Mouse (Mus musculus): ENCODE data around the gene Mtmr10.

Mtmr10 gene

DNA sequence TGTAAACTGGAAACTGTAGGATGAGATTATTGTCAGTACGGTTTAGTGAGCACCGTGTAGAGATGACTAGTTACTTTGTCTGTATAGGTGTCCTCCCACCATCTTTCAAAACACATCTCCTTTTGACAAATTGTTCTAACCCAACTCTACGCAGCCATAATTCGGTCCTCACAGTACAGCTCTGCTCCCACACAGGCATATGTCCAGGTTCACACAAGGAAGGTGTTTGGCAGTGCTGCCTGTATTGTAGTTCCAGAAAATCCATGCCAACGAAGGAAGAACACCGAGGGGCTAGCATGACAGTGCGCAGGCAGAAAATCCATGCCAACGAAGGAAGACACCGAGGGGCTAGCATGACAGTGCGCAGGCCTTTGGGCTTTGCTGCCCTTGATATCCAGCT is 4.3 kb downstream of the Mtmr10 start:
- DNase-seq (ENCODE audit: low read depth, low spot score) = no peak

DNA sequence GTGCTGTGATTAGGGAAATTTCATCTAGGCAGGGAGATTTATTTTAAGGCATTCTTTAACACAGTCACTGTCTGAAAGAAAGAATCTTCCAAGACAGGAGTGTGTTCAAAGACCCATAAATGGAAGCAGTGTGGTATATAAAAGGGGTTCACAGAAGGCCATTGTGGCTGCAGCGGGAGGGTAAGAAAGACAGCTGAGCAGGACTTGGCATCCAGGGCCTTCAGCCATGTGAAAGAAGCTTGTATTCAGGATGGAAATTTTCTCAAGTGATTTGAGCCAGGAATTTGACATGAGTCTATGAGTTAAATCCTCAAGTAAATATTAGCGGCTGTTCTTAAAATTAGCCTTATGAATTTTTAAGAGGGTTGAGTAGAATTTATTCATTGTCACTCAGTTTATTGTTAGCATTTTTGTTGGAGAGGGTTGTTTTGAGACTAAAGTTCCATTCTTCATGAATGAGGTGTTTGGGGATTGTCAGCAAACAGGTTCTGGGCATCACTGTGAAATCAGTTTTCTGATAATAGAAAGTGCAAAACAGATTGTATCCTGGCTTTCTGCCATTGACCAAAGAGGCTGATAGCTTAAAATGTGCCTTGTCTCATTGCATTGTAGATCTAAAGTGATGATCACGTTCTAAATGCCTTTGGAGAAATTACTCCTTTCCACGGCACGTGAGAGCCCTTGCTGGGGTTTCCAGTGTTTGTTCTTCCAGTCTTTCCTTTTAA is 9.0 kb downstream of the Mtmr10 start:
- DNase-seq (ENCODE audit: low read depth, low spot score) = no peak

DNA sequence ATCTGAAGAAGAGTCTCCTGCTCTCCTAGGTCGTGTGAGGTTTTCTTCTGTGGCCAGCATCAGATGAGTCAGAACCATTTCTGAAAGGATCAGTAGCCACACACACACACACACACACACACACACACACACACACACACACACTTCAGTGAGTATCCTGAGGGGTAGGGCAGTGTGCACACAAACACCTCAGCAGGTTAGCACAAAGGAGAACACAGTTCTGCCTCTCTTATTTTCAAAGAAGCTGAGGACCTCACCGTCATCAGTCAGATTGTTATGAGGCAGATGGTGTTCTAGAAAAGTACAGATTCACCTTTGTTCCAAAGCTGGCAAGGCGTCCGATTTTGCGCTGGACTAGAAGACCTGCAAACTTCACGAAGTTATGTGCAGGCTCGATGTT is 22.8 kb downstream of the Mtmr10 start:
- DNase-seq (ENCODE audit: low read depth, low spot score) = no peak

DNA sequence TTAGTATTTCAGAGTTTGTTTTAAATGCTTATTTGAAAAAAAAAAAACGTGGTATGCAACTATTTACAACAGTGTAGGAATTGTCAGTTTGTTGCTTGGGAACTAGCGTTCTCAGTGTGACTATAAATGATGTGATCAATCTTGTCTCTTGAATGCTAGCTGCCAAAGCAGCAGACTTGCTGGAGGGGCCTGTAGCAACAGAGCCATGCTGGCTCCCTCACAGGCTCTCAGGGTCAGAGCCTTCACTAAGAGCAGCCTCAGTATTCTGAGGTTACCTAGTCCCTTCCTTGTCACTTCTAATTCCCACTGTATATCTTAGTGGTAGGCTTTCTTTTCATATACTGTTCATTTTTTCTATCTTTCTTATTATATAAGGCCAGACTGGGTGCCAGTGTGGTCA is 23.3 kb downstream of the Mtmr10 start:
- DNase-seq (ENCODE audit: low read depth, low spot score) = no peak

DNA sequence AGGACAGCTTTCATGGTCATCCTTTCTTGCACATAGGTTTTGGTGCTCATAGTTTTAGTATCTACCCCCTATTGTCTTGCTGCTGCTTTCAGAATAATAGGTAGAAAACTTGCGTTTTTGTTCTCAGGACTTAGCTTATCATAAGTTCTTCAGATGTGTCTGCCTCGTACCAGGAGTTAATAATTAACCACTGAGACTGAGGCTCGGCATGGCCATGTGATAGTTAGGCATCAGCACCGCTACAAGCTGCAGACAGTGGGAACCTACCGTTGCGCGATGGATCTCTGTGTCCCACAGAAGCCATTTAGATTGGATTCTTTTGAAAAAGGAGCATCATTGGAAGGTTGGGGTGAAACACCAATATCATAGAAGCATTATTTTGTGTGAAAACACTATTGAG is 25.4 kb downstream of the Mtmr10 start:
- no peak for DNase-seq (ENCODE audit: low read depth, low spot score)

DNA sequence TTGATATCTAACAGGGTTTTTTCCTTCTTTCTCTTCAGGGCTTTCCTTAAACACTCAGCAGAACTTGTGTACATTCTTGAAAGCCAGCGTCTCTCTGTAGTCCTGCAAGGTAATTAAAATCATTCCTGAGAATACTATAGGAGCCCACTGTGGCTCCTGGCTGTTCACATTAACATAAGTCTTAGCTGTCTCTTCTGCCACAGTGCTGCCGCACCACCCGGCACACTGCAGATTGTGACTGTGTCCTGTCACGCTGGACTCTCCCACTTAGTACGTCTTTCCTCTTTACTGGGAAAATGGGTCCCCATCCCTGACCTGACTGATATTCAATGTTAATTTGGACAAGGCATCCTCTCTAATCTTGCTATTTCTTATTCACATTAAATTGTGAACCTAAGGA is 33.7 kb downstream of the Mtmr10 start:
- DNase-seq (ENCODE audit: low read depth, low spot score) = no peak

DNA sequence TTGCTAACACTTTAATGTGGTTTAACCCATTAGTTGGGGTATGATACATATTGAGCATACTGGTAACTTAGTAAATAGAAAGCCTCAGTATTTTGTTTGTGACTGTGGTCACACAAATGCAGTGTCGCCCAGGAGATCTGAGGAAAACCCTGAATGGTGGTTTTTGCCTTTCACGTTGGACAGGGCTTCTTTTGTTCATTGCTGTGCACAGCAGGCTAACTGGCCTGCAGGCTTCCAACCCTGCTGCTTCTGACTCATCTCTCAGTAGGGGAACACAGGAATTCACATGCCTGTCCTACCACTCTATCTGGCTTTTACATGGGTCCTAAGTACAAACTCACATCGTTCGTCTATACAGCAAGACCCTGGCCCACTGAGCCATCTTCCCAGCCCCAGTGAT is 34.2 kb downstream of the Mtmr10 start:
- DNase-seq (ENCODE audit: low read depth, low spot score) = no peak

DNA sequence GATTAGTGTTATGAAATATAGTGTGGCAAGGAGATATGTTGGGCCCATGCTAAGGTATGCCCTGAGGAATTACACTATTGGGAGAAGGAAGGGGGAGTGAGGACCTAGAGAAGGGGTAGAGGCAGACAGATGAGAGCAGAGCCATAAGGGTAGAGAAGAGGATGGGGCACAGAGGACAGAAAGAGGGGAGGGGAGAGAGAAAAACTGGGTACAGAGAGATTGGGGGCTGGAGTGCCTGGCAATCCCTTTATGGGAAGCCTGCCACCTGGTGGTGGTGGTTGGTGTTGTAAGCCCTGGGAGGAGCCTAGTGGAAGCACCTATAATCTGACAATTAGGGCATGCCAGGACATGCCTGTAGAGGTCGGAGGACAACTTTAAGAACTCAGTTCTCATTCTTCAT is 39.4 kb downstream of the Mtmr10 start:
- peak; percentile 48 for DNase-seq (ENCODE audit: low read depth, low spot score)

DNA sequence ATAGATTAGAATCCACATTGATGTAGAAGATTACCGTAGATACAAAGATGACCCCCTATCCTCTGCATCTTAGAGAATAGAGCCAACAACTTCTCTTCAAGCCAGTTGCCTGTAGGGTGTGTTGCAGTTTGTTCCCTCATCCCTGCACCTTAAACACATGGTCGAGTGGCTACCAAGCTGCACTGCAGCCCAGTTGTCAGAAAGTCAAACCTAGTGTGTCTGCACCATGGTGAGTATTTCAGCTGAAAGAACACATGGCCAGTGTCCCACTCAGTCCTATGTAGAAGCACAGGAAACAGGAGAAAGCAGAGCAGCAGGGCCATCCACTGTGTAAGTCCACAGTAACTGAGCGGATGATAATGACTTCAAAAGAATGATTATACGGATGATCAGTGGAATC is 40.0 kb downstream of the Mtmr10 start:
- DNase-seq (ENCODE audit: low read depth, low spot score) = no peak

DNA sequence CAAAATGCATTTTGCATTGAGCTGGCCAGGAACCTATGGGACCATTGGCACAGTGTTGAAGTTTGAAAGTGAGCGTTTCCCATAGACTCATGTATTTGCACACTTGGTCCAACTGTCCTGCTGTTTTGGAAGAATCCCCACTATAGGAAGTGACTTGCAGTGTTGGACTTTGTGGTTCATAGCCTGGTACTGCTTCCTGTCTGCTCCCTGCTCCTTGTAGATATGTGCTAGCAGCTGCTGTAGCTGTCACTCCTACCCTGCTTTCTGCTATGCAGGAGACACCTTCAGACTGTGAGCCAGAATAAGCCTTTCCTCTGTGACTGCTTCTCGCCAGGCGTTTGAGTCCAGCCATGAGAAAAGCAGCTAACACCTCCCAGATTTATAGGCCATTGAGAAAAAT is 43.9 kb downstream of the Mtmr10 start:
- DNase-seq (ENCODE audit: low read depth, low spot score) = no peak

DNA sequence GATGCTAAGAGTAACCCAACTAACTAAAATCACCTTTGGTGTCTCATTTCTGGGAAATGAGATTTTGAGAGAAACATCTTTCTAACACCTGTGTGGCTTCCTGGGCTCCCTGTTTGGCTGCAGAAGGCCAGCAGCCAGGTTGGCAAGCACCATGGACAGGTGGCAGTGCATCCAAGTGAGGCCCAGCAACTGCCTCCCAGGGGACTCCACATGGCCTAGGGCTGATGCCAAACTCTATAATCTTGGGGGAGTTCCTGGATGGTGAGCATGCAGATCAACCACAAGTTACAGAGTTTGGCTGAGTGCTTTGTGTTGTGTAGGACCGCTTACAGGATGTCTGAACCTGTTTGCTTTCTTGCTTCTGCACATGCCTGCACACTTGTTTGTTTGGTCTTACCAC is 45.2 kb downstream of the Mtmr10 start:
- no peak for DNase-seq (ENCODE audit: low read depth, low spot score)

DNA sequence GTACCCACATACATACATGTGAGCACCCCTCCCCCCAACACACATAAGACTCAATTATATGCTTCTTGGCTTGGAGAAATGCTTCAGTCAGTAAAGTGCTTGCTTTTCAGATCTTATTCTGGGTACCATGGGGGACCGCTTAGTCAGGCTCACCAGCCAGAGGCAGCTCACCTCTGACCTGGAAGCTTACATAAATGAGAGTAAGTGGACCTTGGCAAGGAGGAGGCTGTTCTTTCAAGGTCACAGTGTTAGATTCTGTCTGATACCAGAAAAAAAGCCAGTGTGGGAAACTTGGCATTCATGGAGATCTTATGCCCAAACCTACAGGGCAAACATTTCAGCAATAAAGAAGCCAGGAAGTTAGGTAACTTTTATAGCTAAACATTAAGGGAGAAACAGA is 60.4 kb downstream of the Mtmr10 start:
- DNase-seq (ENCODE audit: low read depth, low spot score) = no peak

DNA sequence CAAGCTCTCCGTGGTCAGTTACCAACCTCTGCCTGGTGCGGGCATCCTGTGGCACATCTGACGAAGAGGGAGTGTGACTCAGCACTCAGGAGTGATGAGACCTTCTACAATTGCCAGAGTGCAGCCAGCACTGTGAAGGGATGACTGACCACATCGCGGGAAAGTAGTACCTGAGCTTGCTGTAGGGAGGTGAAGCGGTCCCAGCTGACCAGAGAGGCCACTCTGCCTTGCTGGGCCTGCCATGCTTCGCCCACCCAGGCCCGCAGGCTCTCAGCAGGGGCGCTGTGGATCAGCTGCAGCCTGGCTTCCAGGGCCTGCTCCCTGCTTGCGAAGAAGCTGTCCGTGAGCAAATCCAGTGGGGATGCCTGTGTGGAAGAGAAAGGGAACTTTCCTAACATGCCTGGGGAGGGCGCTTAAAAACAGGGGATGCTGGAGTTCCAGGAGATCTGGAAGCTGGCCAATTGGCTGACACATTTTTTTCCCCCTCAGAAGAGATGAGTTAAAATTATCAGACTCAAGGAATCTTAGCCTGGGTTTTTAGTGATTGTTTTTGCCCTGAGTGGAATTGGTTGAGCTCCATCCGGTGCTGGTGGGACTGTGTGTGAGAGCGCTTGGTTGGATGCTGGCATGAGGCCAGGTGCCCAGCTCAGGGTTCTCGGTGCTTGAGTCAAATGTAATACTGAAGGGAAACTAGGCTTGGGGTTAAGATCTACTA is 61.9 kb downstream of the Mtmr10 start:
- DNase-seq (ENCODE audit: low read depth, low spot score) = no peak

DNA sequence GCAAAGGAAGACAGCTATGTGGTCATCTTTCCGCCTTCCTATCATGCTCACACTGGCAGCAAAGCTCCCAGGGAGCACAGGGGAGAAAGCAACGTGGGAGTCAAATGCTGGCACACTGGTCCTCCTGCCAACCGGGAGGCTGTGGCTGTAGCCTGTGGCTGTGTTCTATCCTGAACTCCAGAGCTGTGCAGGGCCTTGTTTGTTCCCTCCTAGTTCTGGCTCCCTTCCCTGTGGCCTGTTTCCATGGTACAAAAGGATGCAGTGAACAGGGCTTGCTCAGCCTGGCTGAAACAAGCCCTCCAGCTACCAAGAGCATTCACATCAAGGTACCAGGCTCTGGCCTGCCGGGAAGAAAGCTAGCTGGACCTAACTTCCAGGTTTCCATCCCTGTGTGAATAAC is 63.6 kb downstream of the Mtmr10 start:
- DNase-seq (ENCODE audit: low read depth, low spot score) = no peak

DNA sequence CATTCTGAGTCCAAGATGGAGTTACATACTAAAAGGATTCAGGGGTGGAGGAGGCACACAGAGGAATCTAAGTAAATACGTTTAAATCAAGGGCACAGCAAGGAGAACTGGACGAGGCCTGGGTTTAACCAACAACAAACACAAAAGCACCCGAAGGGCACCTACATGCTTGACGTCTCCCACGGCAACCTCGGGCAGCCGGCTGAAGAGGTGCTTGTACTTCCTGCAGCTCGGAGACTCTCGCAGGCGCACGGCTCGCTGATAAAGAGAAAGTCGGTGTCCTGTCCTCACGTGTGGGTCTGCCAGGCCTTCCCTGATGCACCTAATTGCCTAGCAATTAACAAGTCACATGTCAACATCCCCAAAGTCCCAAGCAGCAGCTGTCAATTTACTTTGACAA is 66.8 kb downstream of the Mtmr10 start:
- DNase-seq (ENCODE audit: low read depth, low spot score) = no peak

DNA sequence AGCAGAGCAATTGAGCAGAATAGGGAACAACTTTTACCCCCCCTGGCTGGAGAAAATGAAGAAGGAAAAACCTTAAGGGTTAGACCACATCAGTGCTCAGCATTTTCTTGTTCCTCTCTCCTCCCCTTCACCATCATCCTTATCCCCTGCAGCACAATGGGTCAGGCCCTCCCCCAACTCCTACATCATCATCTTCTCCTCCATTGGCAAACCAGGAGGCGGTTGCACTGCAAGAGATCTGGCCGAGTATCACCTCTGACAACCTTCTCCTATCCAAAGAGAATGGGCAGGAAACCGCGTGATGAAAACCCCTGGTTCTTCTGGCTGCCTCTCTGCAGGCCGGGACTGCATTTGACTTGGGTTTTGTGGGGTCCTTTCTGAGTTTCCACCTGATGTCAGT is 69.2 kb downstream of the Mtmr10 start:
- no peak for DNase-seq (ENCODE audit: low read depth, low spot score)

DNA sequence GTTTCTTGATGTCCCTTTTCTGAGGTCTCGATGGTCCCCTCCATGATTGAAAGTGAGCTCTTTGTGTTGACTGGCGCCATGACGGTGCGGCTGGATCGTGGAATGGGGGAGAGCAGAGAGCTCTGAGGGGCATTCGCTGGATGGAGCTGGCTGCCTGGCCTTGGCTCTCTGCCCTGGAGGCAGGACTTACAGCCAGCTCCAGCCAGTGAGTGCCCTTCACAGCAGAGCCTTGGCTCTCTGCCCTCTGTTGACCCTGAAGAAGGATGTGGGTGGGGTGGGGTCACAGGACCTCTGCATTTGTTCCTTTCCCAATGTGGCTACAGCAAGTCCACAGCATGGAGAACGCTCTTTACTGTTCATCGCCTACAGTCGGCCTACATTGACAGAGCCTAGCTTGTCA is 70.0 kb downstream of the Mtmr10 start:
- no peak for DNase-seq (ENCODE audit: low read depth, low spot score)

DNA sequence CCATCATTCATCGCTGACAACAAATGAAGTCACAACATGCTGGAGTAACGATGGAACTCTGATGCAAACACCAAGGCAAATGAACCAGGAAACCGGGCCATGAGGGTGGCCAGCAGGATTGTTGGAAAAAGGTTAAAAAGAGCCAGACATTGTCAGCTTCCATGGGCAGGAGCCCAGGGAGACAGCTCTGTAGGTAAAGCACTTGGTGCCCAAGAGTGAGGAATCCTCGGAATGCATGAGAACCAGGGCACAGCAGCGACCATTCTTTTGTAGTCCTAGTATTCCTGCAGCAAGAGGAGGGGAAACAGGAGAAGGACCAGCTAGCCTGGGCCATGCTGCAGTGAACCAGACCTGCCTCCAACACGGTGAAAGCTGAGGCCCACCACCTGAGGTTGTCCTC is 71.2 kb downstream of the Mtmr10 start:
- no peak for DNase-seq (ENCODE audit: low read depth, low spot score)

DNA sequence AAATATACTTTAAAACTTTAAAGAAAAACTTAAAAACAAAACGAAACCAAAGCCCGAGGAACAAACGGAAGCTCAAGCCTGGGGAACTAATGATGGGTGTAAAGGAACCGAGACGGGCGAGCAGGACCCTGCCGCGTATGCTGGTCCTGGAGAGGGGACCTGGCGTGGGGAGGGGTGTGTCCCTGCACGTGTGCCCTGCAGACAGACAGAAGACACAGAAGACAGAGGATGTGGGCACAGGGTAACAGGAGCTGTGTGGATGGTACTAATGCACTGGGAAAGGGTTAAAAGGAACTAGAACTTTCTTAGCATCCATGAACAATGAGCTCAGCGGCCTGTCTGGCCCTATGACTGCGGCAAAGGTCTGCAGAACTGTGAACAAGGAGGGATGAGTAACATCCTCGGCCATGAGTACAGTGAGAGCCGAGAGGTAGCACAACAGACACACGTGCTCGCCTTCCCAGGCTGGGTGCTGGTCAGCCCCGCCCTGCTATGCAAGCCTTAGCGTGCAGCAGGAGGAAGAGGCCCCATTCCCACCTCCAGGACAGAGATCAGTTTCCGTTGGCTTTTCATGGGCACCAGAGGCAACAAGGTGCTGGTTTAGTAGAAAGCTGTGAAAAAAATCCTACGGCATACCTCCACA is 72.6 kb downstream of the Mtmr10 start:
- no peak for DNase-seq (ENCODE audit: low read depth, low spot score)

DNA sequence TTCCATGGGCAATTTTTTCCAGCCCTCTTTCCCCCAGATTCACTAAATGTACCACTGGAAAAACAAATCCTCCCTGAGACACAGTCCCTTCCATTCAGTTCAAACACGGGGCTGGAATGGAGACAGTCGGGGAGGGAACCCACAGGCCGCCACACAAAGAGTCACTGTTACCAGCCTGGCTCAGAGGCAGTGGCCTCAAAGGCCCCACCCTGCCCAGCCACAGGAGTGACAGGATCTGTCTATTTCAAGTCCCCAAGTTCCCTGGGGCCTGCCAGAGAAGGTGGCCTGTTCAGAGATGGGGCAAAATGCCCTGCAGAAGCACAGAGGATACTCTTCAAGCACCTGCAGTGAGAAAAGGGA is 73.1 kb downstream of the Mtmr10 start:
- no peak for DNase-seq (ENCODE audit: low read depth, low spot score)

DNA sequence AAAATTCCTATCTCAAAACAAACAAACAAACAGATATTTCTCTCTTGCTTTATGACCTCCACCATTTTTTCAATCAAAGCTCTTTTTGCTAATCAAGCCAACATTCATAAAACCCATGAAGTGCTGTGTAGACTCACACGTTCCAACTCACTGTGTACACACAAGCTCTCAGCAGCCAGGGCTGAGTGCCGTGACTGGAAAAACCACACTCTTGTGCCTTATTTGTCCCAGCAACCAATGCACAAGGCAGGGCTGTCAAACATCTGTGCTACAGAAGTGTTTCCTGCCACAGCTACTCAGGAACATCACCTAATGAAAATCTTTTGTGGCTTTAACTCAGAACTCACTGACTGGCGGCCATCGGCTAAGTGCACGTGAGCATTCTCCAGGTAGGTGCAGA is 78.4 kb downstream of the Mtmr10 start:
- DNase-seq (ENCODE audit: low read depth, low spot score) = no peak

DNA sequence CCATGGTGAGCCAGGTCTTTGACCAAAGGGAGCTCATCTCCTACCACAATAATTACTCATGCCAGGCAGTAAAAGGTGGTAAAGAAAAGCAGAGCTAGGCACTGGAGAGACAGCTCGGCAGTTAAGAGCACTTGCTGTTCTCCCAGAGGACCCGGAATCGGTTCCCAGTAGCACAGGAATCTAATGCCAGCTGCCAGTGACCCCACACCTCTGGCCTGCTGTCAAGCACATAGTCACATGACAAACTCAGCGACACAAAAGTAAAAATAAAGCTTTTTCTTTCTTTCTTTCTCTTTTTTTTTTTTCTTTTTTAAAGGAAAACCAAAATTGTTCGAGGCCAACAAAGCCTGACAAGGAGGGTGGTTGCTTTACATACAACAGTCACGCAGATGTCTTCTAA is 82.4 kb downstream of the Mtmr10 start:
- no peak for DNase-seq (ENCODE audit: low read depth, low spot score)

All from retina, adult 2 months (tissue).